Mouse (Mus musculus) gastrocnemius, adult 2 months (tissue): ENCODE data around the gene Col4a3bp. TPM values are rescaled to one million over a fixed set of nuclear protein-coding genes. Genes with fewer than 3 reads are reported as not detected.

ENCODE experiments used
- DNase-seq: peaks from one replicate; pipeline ENCODE4 v3.0.0; 2022
- H3K27ac ChIP-seq: fragments of 200-600 bp; 2 replicates; pipeline ENCODE4 v1.8.1; 2022; ENCODE audit warnings: mild to moderate bottlenecking
- H3K4me3 ChIP-seq: fragments of 200-600 bp; 2 replicates; pipeline ENCODE4 v1.8.1; 2022; ENCODE audit warnings: mild to moderate bottlenecking, moderate library complexity
- CTCF ChIP-seq: fragments of 200-600 bp; IDR thresholded peaks from 2 replicates; pipeline ENCODE4 v1.8.1; 2022; ENCODE audit warnings: antibody characterized with exemption, mild to moderate bottlenecking, moderate library complexity
- intact Hi-C: fragments of 180-260 bp; cut with DNase I; formaldehyde crosslinking; loops from one replicate; pipeline ENCODE4 v1.15.1; 2025
- long read RNA-seq, 2 experiments: library from polyadenylated mRNA; stranded (forward); transcript quantifications; one replicate each; pipeline ENCODE4 v2.0.0; 2021
- total RNA-seq, 2 experiments: library from RNA; stranded (reverse); gene quantifications; 2 replicates each; pipeline ENCODE4 v1.2.3; 2021

Col4a3bp gene
- 10 to 100 TPM; 47.3 to 60.1 TPM for total RNA-seq
- long read RNA-seq, experiment 1, full-length matches to known transcripts = 6 of 9 reads
- long read RNA-seq, experiment 1, partial matches to known transcripts = 1 of 9 reads
- long read RNA-seq, experiment 1, other reads (novel, unspliced or antisense) = 2 of 9 reads
- long read RNA-seq, experiment 2, transcript Col4a3bp-201 (18 exons, 2,746 nt) = major isoform, 10 of 19 reads
- long read RNA-seq, experiment 2, partial matches to known transcripts = 0 of 19 reads
- long read RNA-seq, experiment 2, other reads (novel, unspliced or antisense) = 9 of 19 reads

DNA sequence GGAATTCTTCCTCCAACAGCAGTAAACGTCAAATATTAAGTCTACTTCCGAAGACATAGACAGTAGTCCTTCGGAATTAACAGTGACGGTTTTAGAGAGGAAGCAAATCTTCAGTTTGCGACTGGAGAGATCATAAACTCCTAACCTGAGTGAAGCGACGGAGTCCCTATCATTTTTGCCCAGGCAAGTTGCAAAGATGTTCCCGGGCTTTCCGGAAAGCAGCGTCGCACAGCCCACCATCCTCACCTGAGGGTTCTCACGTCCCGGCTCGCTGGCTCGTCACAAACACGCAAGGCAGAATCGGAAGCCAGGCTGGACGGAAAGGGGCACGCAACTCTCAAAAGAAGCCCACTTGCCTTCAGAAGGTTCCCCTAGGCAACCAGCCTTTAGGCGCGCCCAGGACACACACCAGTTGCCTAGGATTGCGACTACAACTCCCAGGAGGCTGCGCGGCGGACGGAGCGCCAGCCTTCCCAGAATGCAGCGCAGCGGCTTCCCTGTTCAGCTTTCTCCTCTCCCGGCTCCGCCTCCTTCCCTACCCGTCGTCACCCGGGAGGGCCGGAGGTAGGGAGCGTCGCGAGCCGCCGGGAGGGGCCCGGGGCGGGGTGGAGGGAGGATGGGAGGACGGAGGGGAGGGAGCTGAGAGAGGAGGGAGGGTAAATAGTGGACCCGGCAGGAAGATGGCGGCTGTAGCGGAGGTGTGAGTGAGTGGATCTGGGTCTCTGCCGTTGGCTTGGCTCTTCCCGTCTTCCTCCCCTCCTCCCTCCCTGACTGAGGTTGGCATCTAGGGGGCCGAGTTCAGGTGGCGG, at the start of gene Col4a3bp, which contains the start of gene Polk:
TSS of gene Col4a3bp (plus strand) at position 538 of the 809 bp plus-strand sequence.
TSS of gene Polk (minus strand) at position 499 of the 809 bp plus-strand sequence.
- Histone ChIP-seq H3K4me3 (peak within 1 kb of the TSS; percentile 96), H3K27ac (peak within 1 kb of the TSS; percentile 96)
- intact Hi-C loops = loop anchor here (2.0 to 5.0 kb wide), 2 partner anchors 43 to 155 kb away; partner anchors contain the start of gene Poc5
- peak; percentile 98 for DNase-seq
- TF ChIP-seq CTCF = no peak

DNA sequence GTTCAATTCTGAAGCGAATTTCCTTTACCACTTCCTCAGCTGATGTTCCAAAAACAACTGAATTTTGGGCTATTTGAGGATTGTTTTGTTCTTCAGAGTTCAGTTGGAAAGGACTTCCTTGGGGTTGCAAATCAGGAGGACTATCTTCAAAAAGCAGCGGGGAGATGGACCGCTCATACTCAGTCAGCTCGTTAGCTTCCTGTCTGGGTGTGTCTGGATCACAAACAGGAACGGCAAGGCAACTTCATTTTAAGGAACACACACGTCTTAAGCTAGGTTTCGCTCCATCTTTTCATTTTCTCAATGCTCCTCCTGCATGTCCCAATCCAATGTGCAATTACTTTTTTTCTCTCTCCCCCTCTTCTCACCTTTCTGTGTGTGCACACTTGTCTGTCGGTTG, 45.8 kb upstream of the Col4a3bp start:
- intact Hi-C loops = no loop called here
- no peak for TF ChIP-seq CTCF
- Histone ChIP-seq H3K4me3 (no peak overlapping the region), H3K27ac (no peak overlapping the region)
- no peak for DNase-seq

DNA sequence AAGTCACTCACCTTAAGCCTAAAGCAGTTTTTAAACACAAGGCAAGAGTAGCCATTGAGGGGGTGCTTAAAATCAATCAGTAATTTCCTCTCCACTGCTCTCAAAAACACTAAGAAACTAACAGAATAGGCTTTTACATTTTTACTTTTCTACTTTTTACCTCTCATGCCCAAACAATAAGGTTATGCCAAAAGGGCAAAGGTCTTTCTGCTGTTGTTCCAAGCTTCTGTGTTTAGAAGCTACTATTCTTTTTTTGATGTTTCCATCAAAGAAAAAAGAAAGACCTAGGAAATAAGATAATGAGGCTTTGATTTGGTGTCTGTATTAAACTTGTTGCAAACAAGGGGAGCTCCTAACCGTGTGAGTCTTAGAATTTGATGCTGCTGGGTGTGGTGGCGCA, 42.5 kb upstream of the Col4a3bp start:
- no peak for DNase-seq
- Histone ChIP-seq H3K4me3 (no peak overlapping the region), H3K27ac (no peak overlapping the region)
- TF ChIP-seq CTCF = no peak
- intact Hi-C loops = no loop called here

DNA sequence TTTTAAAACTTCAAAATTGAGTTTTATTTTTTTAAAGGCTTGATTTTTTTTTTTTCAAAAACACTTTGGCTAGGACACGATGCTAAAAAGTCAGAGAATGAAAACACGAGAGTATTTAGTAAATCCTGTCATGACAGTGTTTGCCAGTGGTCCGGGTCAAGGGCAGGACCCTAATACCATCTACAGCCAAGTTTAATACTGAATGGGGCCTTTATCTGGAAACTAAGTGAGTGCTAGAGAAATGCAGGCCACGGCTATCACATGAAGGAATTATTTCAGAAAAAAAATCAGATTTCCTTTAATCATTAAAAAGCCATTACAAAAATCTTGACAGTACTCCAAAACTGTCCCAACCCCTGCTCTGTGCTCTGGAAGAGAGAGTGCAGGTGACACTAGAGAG, 36.8 kb upstream of the Col4a3bp start:
- H3K4me3 ChIP-seq = no peak overlapping the region
- DNase-seq = no peak
- intact Hi-C loops = no loop called here
- no peak for TF ChIP-seq CTCF
- no peak overlapping the region for H3K27ac ChIP-seq

DNA sequence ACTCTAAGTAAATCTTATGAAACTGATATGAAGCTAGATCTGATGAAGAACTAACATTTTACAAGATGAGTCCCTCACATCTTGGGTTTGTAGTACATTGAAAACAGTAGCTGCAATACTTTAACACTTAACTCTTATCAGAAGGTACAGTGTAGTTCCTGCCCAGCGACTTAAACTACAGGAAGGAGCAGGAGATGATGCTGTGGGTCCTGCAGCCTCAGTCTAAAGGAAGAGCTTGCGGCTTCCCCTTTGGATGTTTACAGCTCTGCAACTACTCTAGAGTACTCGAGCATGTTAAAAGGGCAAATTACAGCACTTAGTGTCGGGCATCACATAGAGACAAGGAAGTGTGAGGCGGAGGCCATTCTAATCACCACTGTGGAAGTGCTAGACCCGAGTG, 36.1 kb upstream of the Col4a3bp start:
- Histone ChIP-seq H3K27ac (no peak overlapping the region), H3K4me3 (no peak overlapping the region)
- no peak for DNase-seq
- intact Hi-C loops = no loop called here
- TF ChIP-seq CTCF = no peak

DNA sequence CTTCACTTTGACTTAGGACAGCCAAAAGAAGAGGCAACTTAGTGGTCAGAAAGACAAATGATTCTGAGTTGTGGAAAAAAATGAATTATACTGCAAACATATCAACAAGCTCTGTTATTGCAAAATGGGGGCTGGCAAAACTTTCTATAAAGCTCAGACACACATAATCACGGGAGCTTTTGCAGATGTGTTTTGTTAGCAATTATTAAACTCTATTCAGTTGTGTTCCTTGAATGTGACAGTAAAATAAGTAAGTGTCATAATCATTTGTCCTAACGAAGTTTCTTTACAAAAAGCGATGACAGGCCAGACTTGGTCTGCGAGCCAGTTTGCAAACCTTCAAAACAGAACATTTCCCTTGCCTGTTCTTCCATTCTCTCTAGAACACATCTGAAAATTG, 34.9 kb upstream of the Col4a3bp start:
- Histone ChIP-seq H3K4me3 (no peak overlapping the region), H3K27ac (no peak overlapping the region)
- no peak for DNase-seq
- TF ChIP-seq CTCF = no peak
- intact Hi-C loops = no loop called here

DNA sequence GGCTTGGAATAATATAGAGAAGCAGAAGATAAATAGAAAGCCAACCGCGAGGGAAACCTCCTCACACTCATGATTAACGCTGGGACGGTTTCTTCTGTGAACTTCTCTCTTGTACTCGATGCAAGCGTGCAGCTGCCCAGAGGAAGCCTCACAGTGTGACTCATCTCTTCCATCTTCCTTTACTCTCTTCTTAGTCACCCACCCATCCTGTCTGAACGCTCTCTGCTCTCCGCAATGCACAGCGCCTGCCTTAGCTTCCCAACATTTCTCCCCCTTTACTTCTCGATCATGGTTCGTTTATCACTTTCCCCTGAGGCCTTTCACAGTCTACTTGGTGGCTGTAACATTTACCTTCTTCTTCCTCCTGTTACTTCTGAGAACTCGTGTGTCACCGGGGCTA, 31.8 kb upstream of the Col4a3bp start:
- TF ChIP-seq CTCF = no peak
- peak; percentile 44 for DNase-seq
- intact Hi-C loops = no loop called here
- H3K4me3 ChIP-seq = peak overlapping the region; percentile 33
- peak overlapping the region; percentile 84 for H3K27ac ChIP-seq

DNA sequence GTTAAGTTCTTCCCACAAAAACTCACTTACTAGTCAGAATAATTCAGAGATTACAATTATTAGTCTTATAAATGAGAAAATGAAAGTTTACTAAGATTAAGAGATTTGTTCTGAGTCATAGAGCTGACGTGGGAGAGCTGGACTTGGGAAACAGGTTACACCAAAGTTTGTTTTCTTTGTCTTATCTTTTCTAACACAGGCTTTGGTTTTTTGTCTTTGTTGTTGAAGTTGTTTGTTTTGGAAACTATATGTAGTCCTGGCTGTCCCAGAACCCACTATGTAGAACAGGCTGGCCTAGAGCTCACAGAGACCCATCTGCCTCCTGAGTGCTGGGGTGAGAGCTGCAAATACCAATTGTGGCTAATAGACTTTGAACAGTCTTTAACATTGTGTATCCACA, 31.2 kb upstream of the Col4a3bp start:
- no peak for DNase-seq
- H3K27ac ChIP-seq = peak overlapping the region; percentile 84
- intact Hi-C loops = no loop called here
- H3K4me3 ChIP-seq = peak overlapping the region; percentile 33
- no peak for TF ChIP-seq CTCF

DNA sequence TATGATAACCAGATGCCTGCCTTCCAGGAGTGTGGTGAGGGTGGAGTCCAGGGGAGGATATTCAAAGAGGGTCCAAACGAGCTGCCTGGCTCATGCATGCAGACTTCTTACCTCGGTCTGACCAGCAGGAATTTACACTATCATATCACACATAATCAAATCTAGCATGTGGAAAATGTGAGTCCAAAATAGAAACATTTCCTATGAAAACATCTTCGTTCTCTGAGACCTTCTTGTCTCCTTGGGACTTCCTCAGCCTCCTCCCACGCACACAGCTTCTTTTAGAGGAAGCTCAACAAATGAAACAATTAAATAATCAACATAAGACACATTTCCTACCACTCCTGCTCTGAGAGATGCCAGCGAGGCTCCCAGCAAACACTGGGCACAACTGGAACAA, 30.5 kb upstream of the Col4a3bp start:
- TF ChIP-seq CTCF = no peak
- Histone ChIP-seq H3K4me3 (0 out of 2 replicates have a peak overlapping the region, but pooled peaks have one; percentile 9), H3K27ac (peak overlapping the region; percentile 84)
- DNase-seq = no peak
- intact Hi-C loops = no loop called here

DNA sequence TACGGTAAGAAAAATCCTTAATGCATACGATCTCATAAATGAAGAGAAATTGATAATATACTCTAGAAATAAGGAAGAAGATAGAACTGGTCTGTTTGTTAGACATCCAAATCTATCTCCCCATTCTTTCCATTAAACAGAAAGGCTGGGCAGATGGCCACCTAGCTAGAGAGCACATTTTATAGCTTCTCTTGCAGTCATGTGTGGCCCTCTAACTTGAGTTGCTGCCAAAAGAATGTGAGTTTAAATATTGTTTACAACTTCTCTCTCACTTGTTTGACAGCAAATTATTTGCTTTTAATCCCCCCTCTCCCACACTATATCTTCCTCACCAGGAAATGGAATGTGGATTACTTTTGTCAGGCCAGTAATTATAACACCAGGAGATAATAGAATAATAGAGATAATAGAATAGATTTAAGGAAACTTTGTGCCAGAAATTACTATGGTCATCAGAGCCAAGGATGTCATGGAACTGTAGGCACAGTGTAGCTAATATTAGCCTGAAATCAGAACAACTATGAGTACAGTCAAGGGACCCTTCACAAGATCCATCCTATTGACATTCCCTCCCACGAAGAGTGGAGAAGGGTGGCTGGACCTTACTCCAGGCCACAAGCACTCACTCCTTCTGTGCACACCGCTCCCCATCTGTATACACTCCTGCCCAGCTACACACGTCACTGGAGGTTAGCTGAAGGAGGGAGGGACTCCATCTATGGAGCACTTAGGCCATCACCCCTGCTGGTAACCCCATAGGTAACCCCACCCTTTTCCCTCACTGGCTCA, 28.1 kb upstream of the Col4a3bp start:
- H3K27ac ChIP-seq = no peak overlapping the region
- TF ChIP-seq CTCF = no peak
- DNase-seq = no peak
- intact Hi-C loops = no loop called here
- no peak overlapping the region for H3K4me3 ChIP-seq

DNA sequence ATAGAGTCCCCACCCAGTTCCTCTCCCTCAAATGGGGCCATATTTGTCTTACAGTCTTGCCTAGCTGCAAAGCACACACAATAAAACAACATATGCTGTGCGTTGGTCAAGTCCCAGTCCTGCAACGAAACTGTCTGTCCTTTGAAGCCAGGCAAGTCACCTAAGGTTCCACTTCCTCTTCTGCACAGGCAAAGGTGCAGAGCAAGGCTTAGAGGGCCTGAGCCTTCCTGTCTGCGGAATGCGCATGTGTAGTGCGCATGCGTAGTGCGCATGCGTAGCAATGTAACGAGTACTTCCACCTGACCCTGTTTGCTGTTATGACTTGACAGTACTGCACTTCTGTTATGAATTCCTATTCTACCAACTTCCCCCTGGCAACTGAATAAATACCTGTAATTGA, 26.2 kb upstream of the Col4a3bp start:
- H3K4me3 ChIP-seq = no peak overlapping the region
- intact Hi-C loops = no loop called here
- no peak for TF ChIP-seq CTCF
- no peak overlapping the region for H3K27ac ChIP-seq
- DNase-seq = no peak

DNA sequence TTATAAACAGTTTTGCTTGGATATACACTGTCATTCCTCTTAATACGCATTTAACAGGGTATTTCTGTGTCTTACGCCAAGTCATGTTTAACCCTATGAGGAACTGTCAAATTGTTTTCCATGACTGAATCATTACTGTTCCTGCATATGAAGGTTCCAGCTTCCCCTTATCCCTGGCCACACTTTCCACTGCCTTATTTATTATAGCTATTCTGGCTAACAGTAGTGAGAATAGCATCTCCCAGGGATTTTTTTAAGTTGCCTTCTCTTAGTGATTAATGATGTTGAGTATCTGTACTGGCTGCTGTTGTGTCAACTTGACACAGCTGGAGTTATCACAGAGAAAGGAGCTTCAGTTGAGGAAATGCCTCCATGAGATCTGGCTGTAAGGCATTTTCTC, 25.1 kb upstream of the Col4a3bp start:
- Histone ChIP-seq H3K27ac (no peak overlapping the region), H3K4me3 (no peak overlapping the region)
- DNase-seq = no peak
- intact Hi-C loops = no loop called here
- TF ChIP-seq CTCF = no peak

DNA sequence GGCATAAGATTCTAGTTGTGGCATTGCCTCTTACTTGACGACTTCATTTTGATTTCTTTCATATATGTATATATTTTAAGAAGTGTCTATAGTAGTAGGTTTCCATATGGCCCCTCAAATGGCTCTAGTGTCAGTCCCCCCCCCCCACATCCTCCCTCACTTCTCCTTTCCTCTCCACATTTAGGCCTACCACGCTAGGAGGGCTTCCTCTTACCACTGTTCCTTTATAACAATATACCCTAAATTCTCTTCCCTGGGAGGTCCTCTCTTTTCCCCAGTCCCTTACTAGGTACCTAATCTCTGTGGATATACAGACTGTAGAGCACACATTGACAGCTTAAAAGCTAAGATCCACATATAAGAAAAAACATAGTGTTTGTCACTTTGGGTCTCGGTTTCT, 21.1 kb upstream of the Col4a3bp start:
- DNase-seq = no peak
- intact Hi-C loops = loop anchor here (10.0 kb wide), 1 partner anchor 1516 kb away; no protein-coding TSS in a partner anchor
- H3K4me3 ChIP-seq = no peak overlapping the region
- no peak for TF ChIP-seq CTCF
- H3K27ac ChIP-seq = no peak overlapping the region
